Mouse (Mus musculus) hindlimb bud, embryonic 11.5 days (tissue): ENCODE results near the gene Coch.
"Not testable (repeated sequence)": the region's sequence is repeated elsewhere in the genome, so short reads cannot be mapped to it uniquely, and the experiment has no call there.

Experiments used
- DNase-seq: peaks from one replicate; pipeline ENCODE4 v3.0.0-alpha.2; 2012; ENCODE audit warnings: low read depth, low spot score; ENCODE audit errors: extremely low spot score

Gene Coch

DNA sequence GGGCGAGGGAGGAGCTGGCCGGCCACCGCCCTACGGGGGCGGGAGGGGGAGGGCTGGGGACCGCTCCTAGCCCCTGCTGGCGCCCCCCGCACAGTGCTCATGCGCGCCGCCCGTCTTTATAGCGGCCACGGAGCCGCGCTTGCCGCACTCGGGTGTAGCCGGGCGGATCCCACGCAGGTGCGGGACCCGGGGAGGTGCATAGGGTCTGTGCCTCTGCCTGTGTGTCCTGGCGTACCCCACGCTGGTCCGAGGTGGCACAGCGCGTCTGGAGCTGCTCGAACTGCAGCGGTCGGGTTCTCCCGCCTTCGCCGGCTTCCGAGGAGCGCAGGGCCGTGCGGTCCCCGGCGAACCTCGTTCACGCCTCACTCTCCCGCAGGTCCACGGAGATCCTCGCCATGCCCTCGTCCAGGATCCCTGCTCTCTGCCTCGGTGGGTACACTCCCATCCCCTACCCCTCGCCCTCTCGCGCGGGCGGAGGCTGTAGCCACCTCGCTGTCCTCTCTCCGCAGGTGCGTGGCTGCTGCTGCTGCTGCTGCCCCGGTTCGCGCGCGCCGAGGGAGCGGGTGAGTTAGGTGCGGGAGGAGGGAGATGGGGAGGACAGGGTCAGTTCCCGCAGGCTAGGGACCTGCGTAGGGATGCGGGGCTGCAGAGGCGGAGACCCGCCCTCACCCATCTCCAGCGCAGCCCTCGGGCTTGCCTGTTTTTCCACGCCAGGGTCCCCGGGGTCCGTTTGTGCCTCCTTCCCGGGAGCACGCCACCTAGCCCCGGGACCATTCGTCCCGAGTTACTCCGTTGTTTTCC is at the start of gene Coch:
Coch (plus strand) TSS at position 113 of the 801 bp plus-strand sequence.
- no peak for DNase-seq

DNA sequence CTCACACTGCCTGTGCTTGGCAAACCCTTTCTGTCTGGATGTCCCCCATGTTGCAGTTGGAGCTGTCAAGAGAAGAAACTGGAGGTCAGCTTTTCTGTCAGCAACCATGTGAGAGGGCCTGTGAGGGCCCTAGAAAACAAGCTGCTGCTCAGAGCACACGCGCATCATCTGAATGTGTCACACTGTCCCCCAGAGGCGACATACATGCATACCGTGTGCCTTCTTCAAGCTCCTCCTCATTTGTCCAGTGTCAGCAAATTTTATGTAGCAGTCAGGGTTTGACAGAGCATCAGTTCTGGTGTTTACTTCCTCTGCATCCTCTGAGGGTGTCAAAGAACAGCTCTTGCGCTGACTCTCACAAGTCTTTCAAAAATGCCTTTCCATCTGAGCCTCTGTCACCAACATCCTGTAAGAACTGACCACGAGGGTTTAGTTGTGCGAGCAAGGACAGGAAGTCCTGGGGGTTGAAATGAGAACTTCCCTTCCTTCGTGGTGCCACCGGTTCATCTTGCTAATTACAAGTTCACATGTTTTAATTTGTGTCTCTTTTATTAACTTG is 49.7 kb upstream of the Coch start:
- DNase-seq, result no peak

DNA sequence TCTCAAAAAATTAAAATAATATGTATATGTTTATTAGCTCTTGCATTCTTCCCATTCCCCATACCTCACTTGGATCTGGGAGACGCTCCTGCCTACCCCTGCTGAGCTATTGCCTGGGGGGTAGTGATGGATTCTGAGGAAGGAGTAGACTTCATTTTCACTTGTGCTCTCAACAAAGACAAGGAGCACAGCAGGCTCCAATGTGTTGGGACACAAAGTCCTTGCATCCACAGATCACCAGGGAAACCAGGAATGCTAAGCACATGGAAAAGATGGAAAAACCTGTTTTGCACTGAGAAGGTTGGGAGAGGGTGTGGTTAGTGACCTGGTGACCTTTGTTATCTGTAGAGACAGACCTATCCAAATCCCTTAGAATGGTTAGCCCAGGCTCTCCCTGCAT is 38.1 kb upstream of the Coch start:
- no peak for DNase-seq

DNA sequence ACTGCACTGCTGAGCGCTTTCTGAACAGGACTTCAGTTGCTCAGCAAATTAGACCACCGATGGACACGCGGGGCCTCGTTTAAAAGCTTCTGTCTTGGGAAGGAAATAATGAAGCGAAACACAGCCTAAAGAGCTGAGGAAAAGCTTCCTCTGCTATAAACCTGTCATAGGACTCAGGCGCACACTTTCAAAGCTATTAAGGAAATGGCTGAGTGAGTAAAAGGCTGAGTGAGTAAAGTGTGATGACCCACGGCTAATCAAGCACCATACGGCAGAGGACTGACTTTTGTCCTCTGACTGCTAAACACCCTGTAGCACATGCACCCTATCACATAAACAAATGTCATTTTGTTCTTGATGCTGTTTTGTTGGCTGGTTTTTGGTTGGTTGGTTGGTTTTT is 31.7 kb upstream of the Coch start:
- peak; percentile 20 for DNase-seq

DNA sequence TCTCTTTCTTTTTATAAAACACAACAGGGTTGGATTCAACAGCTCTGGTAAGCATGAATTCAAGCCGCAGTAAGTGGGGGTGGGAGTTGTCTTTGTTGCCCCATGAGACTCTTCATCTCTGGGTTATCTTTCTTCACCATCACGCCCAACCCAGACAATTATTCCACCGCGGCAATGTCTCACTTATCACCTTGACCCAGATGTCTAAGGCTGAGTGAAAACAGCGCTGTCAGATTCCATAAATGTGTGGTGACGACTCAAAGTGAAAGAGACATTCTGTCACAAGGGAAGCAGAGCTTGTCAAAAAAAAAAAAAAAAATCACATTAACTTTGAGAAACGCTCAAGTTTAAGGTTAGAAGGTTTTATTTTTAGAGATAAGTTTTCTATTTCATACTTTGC is 25.9 kb upstream of the Coch start:
- DNase-seq, result no peak

GRCm38 (mm10) chr12:51569472-51569871 is 23.7 kb upstream of the Coch start:
- DNase-seq, result no peak

- no peak for DNase-seq
Observed at GRCm38 (mm10) chr12:51569944-51570343, 23.2 kb upstream of the Coch start.

DNA sequence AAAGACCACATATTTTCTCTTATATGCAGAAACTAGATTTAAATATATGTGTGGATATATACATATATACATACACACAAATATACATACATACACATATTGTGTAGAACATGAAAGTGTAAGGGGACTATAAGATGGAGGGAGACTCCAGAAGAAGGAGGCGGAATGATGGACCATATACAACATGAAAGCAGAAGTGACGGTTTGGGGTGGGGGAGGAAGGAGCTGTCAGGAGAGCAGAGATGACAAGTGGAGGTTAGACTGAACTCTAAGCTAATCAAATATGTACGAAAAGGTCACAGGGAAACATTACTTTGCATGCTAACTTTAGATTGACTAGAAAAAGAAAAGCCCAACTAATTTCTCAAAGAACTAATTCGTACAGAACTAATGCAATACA is 20.5 kb upstream of the Coch start:
- DNase-seq, result no peak

DNA sequence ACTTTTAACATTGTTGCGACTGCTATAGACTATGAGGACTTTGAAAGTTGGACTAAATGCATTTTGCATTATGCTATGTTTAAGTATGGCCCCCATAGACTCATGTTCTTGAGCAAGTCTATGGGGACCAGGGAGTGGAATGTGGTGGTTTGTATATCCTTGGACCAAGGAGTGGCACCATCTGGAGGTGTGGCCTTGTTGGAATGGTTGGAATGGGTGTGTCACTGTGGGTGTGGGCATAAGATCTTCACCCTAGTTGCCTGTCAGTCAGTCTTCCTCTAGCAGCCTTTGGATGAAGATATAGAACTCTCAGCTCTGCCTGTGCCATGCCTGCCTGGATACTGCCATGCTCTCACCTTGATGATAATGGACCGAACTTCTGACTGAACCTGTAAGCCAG is 15.3 kb upstream of the Coch start:
- DNase-seq, result not testable (repeated sequence)

DNA sequence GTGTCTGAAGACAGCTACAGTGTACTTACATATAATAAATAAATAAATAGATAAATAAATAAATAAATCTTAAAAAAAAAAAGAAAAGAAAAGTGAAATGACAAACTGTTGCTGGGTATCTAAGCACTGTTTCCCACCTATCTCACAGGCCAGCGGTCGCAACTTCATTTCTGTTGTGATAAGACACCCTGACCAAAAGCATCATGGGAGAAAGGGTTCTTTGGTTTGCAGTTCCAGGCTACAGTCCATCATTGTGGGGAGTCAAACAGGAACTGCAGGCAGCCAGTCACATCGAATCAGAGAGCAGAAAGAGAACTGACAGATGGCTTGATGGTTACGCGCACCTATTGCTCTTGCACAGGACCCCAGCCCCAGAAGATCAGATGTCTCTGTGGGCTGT is 3.9 kb upstream of the Coch start:
- no peak for DNase-seq

DNA sequence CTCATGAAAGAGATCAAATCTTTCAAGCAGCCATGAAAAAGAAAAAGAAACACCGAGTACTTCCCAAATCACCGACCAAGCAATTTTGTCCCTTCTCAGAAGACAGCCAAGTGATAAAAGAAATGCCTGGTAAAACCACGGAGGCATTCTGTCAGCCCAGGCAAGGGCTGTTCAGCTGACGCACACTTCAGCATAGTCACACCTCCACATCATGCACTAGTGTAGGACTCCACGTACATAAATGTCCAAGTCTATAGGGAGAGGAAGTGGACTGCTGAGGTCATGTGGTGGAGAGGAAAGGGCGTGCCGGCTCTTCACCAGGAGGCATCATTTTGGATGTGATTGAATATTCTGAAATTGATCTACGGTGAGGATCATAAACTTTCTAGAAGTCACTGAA is 1.2 kb upstream of the Coch start:
- DNase-seq, result no peak

DNA sequence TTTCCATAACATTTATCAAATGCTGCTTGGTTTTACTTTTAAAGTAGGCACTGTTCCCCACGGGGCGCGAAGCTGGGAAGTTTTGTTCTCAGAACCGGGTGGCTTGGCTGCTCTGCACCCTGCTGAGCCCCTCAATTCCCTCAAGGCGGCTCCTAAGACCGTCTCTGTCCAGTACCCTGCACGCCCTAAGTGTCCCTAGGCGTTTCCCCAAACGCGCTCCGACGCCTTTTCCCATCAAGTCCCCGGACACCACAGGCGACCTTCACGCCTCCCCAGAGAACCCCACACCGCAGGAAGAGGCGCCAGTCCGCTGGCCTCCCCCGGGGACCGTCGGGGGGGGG is 283 bp upstream of the Coch start:
- no peak for DNase-seq

- no peak for DNase-seq
Observed at GRCm38 (mm10) chr12:51594030-51594470, 909 bp downstream of the Coch start.

- DNase-seq, result no peak
Observed at GRCm38 (mm10) chr12:51603306-51603705, 10.2 kb downstream of the Coch start.

GRCm38 (mm10) chr12:51606138-51606537 is 13.0 kb downstream of the Coch start:
- DNase-seq, result no peak

DNA sequence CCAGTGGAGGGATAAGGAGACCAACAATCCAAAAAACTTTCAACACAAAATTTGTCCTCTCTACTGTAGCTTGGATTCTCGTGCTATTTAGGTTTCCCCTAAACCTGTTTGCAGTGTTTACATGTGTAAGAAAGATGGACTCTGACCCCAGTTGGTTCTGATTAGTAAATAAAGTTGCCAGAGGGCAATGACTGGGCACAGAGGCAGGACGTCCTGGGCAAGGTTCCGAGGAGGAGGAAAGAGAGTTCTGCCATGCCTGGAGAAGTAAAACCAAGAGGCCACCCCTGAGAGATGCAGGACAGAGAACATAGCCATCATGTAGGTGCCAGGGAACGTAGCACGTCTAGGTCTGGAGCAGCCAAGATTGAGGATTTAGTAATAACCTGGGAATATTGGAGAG is 19.2 kb downstream of the Coch start:
- DNase-seq, result no peak

GRCm38 (mm10) chr12:51620572-51620971 is 27.4 kb downstream of the Coch start:
- DNase-seq, result no peak

DNA sequence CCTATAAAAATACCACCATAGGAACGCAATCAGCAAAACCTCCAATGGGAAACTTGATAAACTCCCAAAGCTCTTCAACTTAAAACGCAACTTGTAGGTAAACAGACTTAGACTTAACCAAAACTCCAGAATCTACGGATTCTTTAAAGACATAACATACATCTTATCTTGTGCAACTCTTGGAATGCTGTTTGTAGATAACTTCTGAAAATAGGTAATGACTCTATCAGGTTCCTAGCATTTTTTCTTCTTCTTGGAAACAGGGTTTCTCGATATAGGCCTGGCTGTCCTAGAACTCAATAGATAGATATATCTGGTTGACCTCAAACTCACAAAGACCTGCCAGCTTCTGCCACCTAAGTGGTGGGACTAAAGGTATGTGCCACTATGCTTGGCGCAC is 28.0 kb downstream of the Coch start:
- DNase-seq, result no peak

GRCm38 (mm10) chr12:51622670-51623365 is 29.7 kb downstream of the Coch start:
- no peak for DNase-seq

- no peak for DNase-seq
Observed at GRCm38 (mm10) chr12:51623366-51623694, 30.2 kb downstream of the Coch start.

- DNase-seq, result no peak
Observed at GRCm38 (mm10) chr12:51633481-51633880, 40.3 kb downstream of the Coch start.

DNA sequence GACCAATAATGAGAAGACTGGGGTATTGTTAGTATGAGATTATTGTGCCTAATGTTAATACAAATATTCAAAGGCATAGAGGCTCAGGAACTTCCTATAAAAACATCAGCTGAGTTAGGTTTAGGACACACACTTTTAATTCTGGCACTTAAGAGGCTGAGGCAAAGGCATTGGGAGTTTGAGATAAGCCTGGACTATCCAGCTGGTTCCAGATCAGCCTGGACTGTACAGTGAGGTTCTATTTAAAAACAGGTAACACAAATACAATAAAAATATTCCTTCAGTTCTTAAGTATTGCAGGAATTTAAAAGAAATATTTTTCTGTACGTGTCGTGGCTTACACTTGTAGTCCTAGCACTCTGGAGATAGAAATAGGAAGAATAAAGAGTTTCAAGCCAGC is 43.1 kb downstream of the Coch start:
- no peak for DNase-seq
